Mouse (Mus musculus) kidney, embryonic 16.5 days (tissue): Measurements from ENCODE around the gene Myh4. TPM values are rescaled to one million over a fixed set of nuclear protein-coding genes. Genes with fewer than 3 reads are reported as not detected.

Source experiments
- ATAC-seq: fragments of 200-750 bp; cut with Nextera tagmentation; 2 replicates; pipeline ENCODE4 v1.8.0; 2017; ENCODE audit warnings: moderate TSS enrichment; ENCODE audit not compliant: low FRiP score, low TSS enrichment
- H3K27ac ChIP-seq: fragments of 300-500 bp; sonication (generic); 2 replicates; pipeline ENCODE4 v1.5.1; 2014; ENCODE audit warnings: low read length
- H3K27me3 ChIP-seq: fragments of 300-500 bp; sonication (generic); 2 replicates; pipeline ENCODE4 v1.6.1; 2014; ENCODE audit warnings: low read length, control low read depth, mixed read lengths; ENCODE audit not compliant: insufficient read depth
- H3K36me3 ChIP-seq: fragments of 300-500 bp; sonication (generic); 2 replicates; pipeline ENCODE4 v1.6.1; 2014; ENCODE audit warnings: low read length, control low read depth, mixed read lengths; ENCODE audit not compliant: insufficient read depth
- H3K4me1 ChIP-seq: fragments of 300-500 bp; sonication (generic); 2 replicates; pipeline ENCODE4 v1.6.1; 2014; ENCODE audit warnings: low read length, control low read depth, mixed read lengths; ENCODE audit not compliant: insufficient read depth
- H3K4me2 ChIP-seq: fragments of 300-500 bp; sonication (generic); replicated peaks from 2 replicates; pipeline ENCODE4 v1.6.1; 2014; ENCODE audit warnings: low read depth, low read length
- H3K4me3 ChIP-seq: fragments of 300-500 bp; sonication (generic); 2 replicates; pipeline ENCODE4 v1.5.1; 2014; ENCODE audit warnings: mild to moderate bottlenecking, low read length
- H3K9ac ChIP-seq: fragments of 300-500 bp; sonication (generic); replicated peaks from 2 replicates; pipeline ENCODE4 v1.6.1; 2014; ENCODE audit warnings: low read length
- H3K9me3 ChIP-seq: fragments of 300-500 bp; sonication (generic); 2 replicates; pipeline ENCODE4 v1.6.1; 2016; ENCODE audit warnings: low read length, control low read depth
- WGBS: fragments of 180-500 bp; shearing (Covaris S2); extraction: QIAGEN DNeasy Blood & Tissue Kit; methylation state at CpG from one replicate; pipeline ENCODE4 v1.1.7; 2014; 5-methylcytosine and 5-hydroxymethylcytosine counted together
- polyA plus RNA-seq: library from polyadenylated mRNA; unstranded; fragments of >200 nt; fragmentation: Nextera tagmentation; extraction: Ambion mirVana; gene quantifications from 2 replicates; pipeline ENCODE4 v1.2.1, GENCODE M21; 2015

The Myh4 gene
- polyA plus RNA-seq, 1 experiment from 2014 or later: not detected

GRCm38 (mm10) chr11:67229166-67229565 lies 8.7 kb upstream of the Myh4 start:
- H3K4me1 ChIP-seq: no peaks in the 10 kb centered on the region
- no peak overlapping the region for H3K4me2 ChIP-seq
- 68% methylated on average over 5 of the region's 5 CpGs for WGBS
- H3K9me3 ChIP-seq: no peaks in the 10 kb centered on the region; the same call in 1 of the 2 replicates
- H3K27me3 ChIP-seq: no peaks in the 10 kb centered on the region
- no peak overlapping the region for H3K27ac ChIP-seq
- no peak for ATAC-seq
- H3K4me3 ChIP-seq: no peak overlapping the region
- no peaks in the 10 kb centered on the region for H3K36me3 ChIP-seq
- H3K9ac ChIP-seq: no peak overlapping the region

- ATAC-seq: no peak
Observed at GRCm38 (mm10) chr11:67229946-67230345, 7.9 kb upstream of the Myh4 start.

GRCm38 (mm10) chr11:67235639-67236358 lies 2.0 kb upstream of the Myh4 start:
- 57% methylated on average over 5 of the region's 5 CpGs for WGBS
- Histone ChIP-seq H3K4me3 (no peak overlapping the region), H3K9ac (no peak overlapping the region), H3K4me2 (no peak overlapping the region), H3K4me1 (no peaks in the 10 kb centered on the region), H3K9me3 (no peaks in the 10 kb centered on the region; the same call in 1 of the 2 replicates), H3K27ac (no peak overlapping the region), H3K36me3 (no peaks in the 10 kb centered on the region), H3K27me3 (no peaks in the 10 kb centered on the region)
- ATAC-seq: no peak

More at GRCm38 (mm10) chr11:67229946-67230345, 7.9 kb upstream of the Myh4 start:
- no peak overlapping the region for H3K4me2 ChIP-seq
- no peaks in the 10 kb centered on the region for H3K27me3 ChIP-seq
- H3K4me3 ChIP-seq: no peak overlapping the region
- H3K9ac ChIP-seq: no peak overlapping the region
- H3K4me1 ChIP-seq: no peaks in the 10 kb centered on the region
- no peak overlapping the region for H3K27ac ChIP-seq
- no peaks in the 10 kb centered on the region; the same call in 1 of the 2 replicates for H3K9me3 ChIP-seq
- WGBS: 82% methylated on average over 2 of the region's 2 CpGs
- H3K36me3 ChIP-seq: no peaks in the 10 kb centered on the region

DNA sequence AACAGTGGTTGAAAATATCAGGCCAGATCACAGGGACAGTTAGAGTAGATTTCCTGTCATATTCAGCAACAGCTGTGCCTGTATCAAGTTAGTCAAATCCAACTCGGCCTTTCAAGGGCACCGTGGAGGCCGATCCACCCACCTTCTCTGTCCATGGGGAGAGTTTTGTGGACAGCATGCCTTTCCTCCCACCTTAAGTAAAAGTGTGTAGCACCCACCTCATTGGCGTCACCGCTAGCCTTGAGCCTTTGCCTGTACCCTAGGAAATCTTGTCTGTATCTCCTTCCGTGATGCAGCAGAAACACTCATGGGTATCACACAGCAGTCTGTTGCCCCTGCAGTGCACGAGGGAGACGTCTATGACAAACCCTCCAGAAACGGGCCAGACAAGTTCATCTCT lies 1.0 kb upstream of the Myh4 start:
- WGBS: 85% methylated on average over 9 of the region's 9 CpGs

GRCm38 (mm10) chr11:67241051-67241450 lies 3.2 kb downstream of the Myh4 start:
- no peaks in the 10 kb centered on the region for H3K9me3 ChIP-seq
- 85% methylated on average over 6 of the region's 6 CpGs for WGBS
- H3K27ac ChIP-seq: no peak overlapping the region
- H3K36me3 ChIP-seq: no peaks in the 10 kb centered on the region
- no peak for ATAC-seq
- no peak overlapping the region for H3K4me3 ChIP-seq
- H3K4me1 ChIP-seq: no peaks in the 10 kb centered on the region
- no peaks in the 10 kb centered on the region for H3K27me3 ChIP-seq
- H3K9ac ChIP-seq: no peak overlapping the region
- H3K4me2 ChIP-seq: no peak overlapping the region

More for the DNA sequence above, 1.0 kb upstream of the Myh4 start:
- H3K27ac ChIP-seq: no peak overlapping the region
- H3K36me3 ChIP-seq: no peaks in the 10 kb centered on the region
- no peak overlapping the region for H3K4me3 ChIP-seq
- no peak overlapping the region for H3K9ac ChIP-seq
- ATAC-seq: no peak
- no peak overlapping the region for H3K4me2 ChIP-seq
- no peaks in the 10 kb centered on the region for H3K27me3 ChIP-seq
- H3K4me1 ChIP-seq: no peaks in the 10 kb centered on the region
- no peaks in the 10 kb centered on the region; the same call in 1 of the 2 replicates for H3K9me3 ChIP-seq

GRCm38 (mm10) chr11:67253691-67254090 lies 15.9 kb downstream of the Myh4 start:
- ATAC-seq: no peak
- WGBS: 94% methylated on average over 4 of the region's 4 CpGs
- Histone ChIP-seq H3K9ac (no peak overlapping the region), H3K36me3 (no peaks in the 10 kb centered on the region), H3K4me3 (no peak overlapping the region), H3K4me2 (no peak overlapping the region), H3K4me1 (no peaks in the 10 kb centered on the region), H3K27ac (no peak overlapping the region), H3K9me3 (no peaks in the 10 kb centered on the region), H3K27me3 (no peaks in the 10 kb centered on the region)

- Histone ChIP-seq H3K9ac (no peak overlapping the region), H3K27me3 (no peaks in the 10 kb centered on the region), H3K4me3 (no peak overlapping the region), H3K36me3 (no peaks in the 10 kb centered on the region), H3K9me3 (no peaks in the 10 kb centered on the region), H3K4me1 (no peaks in the 10 kb centered on the region), H3K4me2 (no peak overlapping the region), H3K27ac (no peak overlapping the region)
- WGBS: 79% methylated on average over 7 of the region's 7 CpGs
- ATAC-seq: no peak
Observed at GRCm38 (mm10) chr11:67257048-67257447, 19.2 kb downstream of the Myh4 start.

GRCm38 (mm10) chr11:67260956-67261355 lies 23.1 kb downstream of the Myh4 start:
- ATAC-seq: no peak
- H3K27me3 ChIP-seq: no peaks in the 10 kb centered on the region
- no peak overlapping the region for H3K4me3 ChIP-seq
- no peaks in the 10 kb centered on the region for H3K36me3 ChIP-seq
- no peaks in the 10 kb centered on the region for H3K4me1 ChIP-seq
- H3K9ac ChIP-seq: no peak overlapping the region
- H3K9me3 ChIP-seq: no peaks in the 10 kb centered on the region
- 79% methylated on average over 6 of the region's 6 CpGs for WGBS
- H3K27ac ChIP-seq: no peak overlapping the region
- no peak overlapping the region for H3K4me2 ChIP-seq

- 88% methylated on average over 10 of the region's 10 CpGs for WGBS
- Histone ChIP-seq H3K9me3 (no peaks in the 10 kb centered on the region), H3K4me2 (no peak within 1 kb of the TSS), H3K27ac (no peak within 1 kb of the TSS), H3K4me1 (no peaks in the 10 kb centered on the region), H3K9ac (no peak within 1 kb of the TSS), H3K4me3 (no peak within 1 kb of the TSS), H3K36me3 (no peaks in the 10 kb centered on the region), H3K27me3 (no peaks in the 10 kb centered on the region)
- ATAC-seq: no peak
Observed at GRCm38 (mm10) chr11:67276601-67277174, 38.9 kb downstream of the Myh4 start, which contains the start of gene Myh8. TSS of gene Myh8 (plus strand) at chr11:67277124.

- 81% methylated on average over 1 of the region's 1 CpGs for whole genome bisulfite sequencing
Observed at GRCm38 (mm10) chr11:67293440-67293839, 55.6 kb downstream of the Myh4 start.

More at GRCm38 (mm10) chr11:67293440-67293839, 55.6 kb downstream of the Myh4 start:
- no peaks in the 10 kb centered on the region for H3K36me3 ChIP-seq
- H3K27me3 ChIP-seq: no peaks in the 10 kb centered on the region
- peaks cover 13% of the 10 kb centered on the region; the same call in 1 of the 2 replicates for H3K9me3 ChIP-seq
- no peaks in the 10 kb centered on the region for H3K4me1 ChIP-seq
- no peak overlapping the region for H3K27ac ChIP-seq
- no peak for ATAC-seq
- no peak overlapping the region for H3K4me2 ChIP-seq
- H3K4me3 ChIP-seq: no peak overlapping the region
- no peak overlapping the region for H3K9ac ChIP-seq
